Mouse (Mus musculus) frontal cortex, postnatal 25 days (tissue): ENCODE results near the gene Ufd1.
A peak's percentile ranks its signal among the peaks of the same experiment; 100 is the strongest.
"Not testable (repeated sequence)": the region's sequence is repeated elsewhere in the genome, so short reads cannot be mapped to it uniquely, and the experiment has no call there.

ENCODE experiments used
- DNase-seq, 2 experiments: peaks; one replicate each; pipeline ENCODE4 v3.0.0; 2022; ENCODE audit warnings: low spot score in 2 of 2

Ufd1 gene

GRCm38 (mm10) chr16:18811032-18811431 lies 547 bp upstream of the Ufd1 start:
- DNase-seq = no peak

- no peak for DNase-seq
Measured at GRCm38 (mm10) chr16:18812385-18812910, 869 bp downstream of the Ufd1 start.

- DNase-seq = no peak
Measured at GRCm38 (mm10) chr16:18822356-18822755, 10.8 kb downstream of the Ufd1 start.

- no peak for DNase-seq
Measured at GRCm38 (mm10) chr16:18822925-18823324, 11.3 kb downstream of the Ufd1 start.

GRCm38 (mm10) chr16:18828630-18829029 lies 17.1 kb downstream of the Ufd1 start:
- DNase-seq = no peak

- no peak for DNase-seq
Measured at GRCm38 (mm10) chr16:18829102-18829501, 17.5 kb downstream of the Ufd1 start.

- DNase-seq = no peak
Measured at GRCm38 (mm10) chr16:18833486-18833885, 21.9 kb downstream of the Ufd1 start.

GRCm38 (mm10) chr16:18836073-18836467 lies 24.5 kb downstream of the Ufd1 start:
- DNase-seq = no peak

- DNase-seq = peak; percentile 91 to 96
Measured at GRCm38 (mm10) chr16:18836468-18837208, 25.1 kb downstream of the Ufd1 start, which contains the start of the genes 2510002D24Rik and Gm28539. Gene 2510002D24Rik (plus strand): TSS chr16:18836578. Gene Gm28539 (plus strand): TSS chr16:18836584.

GRCm38 (mm10) chr16:18838346-18838745 lies 26.8 kb downstream of the Ufd1 start:
- no peak for DNase-seq

GRCm38 (mm10) chr16:18846301-18846820 lies 34.8 kb downstream of the Ufd1 start:
- DNase-seq = no peak

GRCm38 (mm10) chr16:18849521-18850190 lies 38.1 kb downstream of the Ufd1 start:
- DNase-seq = not testable (repeated sequence)

- no peak for DNase-seq
Measured at GRCm38 (mm10) chr16:18858551-18858950, 47.0 kb downstream of the Ufd1 start.

GRCm38 (mm10) chr16:18860186-18860585 lies 48.6 kb downstream of the Ufd1 start:
- no peak for DNase-seq

GRCm38 (mm10) chr16:18870495-18870894 lies 58.9 kb downstream of the Ufd1 start:
- DNase-seq = not testable (repeated sequence)

- DNase-seq = no peak
Measured at GRCm38 (mm10) chr16:18876091-18876441, 64.5 kb downstream of the Ufd1 start.

- peak; percentile 87 to 90 for DNase-seq
Measured at GRCm38 (mm10) chr16:18876442-18877308, 65.1 kb downstream of the Ufd1 start, which contains the start of the genes Mrpl40 and Hira. Gene Mrpl40 (minus strand): TSS chr16:18876862. Gene Hira (plus strand): TSS chr16:18877037.

- peak; percentile 23 to 36 for DNase-seq
Measured at GRCm38 (mm10) chr16:18877386-18878090, 66.0 kb downstream of the Ufd1 start.

GRCm38 (mm10) chr16:18878091-18878720 lies 66.6 kb downstream of the Ufd1 start:
- DNase-seq = no peak

GRCm38 (mm10) chr16:18884044-18884443 lies 72.5 kb downstream of the Ufd1 start:
- no peak for DNase-seq
